Mouse (Mus musculus) bone marrow, adult 2 months (tissue): ENCODE measurements around the gene Farsb.

Experiments
- CTCF ChIP-seq: fragments of 200-500 bp; IDR thresholded peaks from 2 replicates; pipeline ENCODE4 v1.5.1; 2011; ENCODE audit warnings: low read length, control low read depth; ENCODE audit not compliant: control insufficient read depth, insufficient read depth
- POLR2A ChIP-seq: fragments of 200-500 bp; IDR thresholded peaks from 2 replicates; pipeline ENCODE4 v1.6.1; 2011; ENCODE audit warnings: low read depth, mild to moderate bottlenecking, control low read depth, low read length, borderline replicate concordance; ENCODE audit not compliant: control insufficient read depth

- no peak for TF ChIP-seq CTCF
- TF ChIP-seq POLR2A = no peak
Measured at GRCm38 (mm10) chr1:78412668-78413067, 76.0 kb downstream of the Farsb start.
